Mouse (Mus musculus) erythroblast, embryonic 14.5 days (primary cell): ENCODE measurements around the gene Tank.

Source experiments
- GATA1 ChIP-seq: IDR thresholded peaks from 2 replicates; pipeline ENCODE4 v1.6.1; 2012; ENCODE audit warnings: low read length, inconsistent platforms, mixed read lengths
- TAL1 ChIP-seq: IDR thresholded peaks from 3 replicates; pipeline ENCODE4 v1.6.1; 2012; ENCODE audit warnings: low read length, inconsistent platforms, mixed read lengths

GRCm38 (mm10) chr2:61668260-61668659, 89.9 kb downstream of the Tank start:
- TF ChIP-seq TAL1 (no peak), GATA1 (no peak)
